ENCODE assay signal across 26 mouse cellular contexts in the genomic region with DNA sequence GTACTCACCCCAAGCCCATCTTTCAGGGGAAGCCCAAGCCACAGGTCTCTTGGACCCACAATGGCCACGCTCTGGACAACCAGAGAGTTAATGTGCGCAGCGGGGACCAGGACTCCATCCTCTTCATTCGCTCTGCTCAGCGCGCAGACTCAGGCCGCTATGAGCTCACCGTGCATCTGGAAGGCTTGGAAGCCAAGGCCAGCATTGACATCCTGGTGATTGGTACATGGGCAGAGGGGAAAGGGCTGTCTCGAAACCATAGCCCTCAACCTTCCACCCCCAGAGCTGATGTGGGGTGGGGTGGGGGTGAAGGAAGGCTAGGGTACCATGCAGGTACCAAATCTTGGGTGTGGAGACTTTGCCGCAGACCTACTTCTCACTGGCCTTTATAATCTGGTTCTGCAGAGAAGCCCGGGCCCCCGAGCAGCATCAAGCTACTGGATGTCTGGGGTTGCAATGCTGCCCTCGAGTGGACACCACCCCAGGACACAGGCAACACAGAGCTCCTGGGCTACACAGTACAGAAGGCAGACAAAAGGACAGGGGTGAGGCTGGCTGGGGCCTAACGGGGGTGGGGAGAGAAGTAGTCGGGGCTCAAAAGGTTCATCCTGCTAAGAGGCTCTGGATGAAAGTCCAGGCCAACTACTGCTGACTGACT. TPM values are rescaled to one million over a fixed set of nuclear protein-coding genes. Genes with fewer than 3 reads are reported as not detected.
A peak's percentile ranks its signal among the peaks of the same experiment; 100 is the strongest.
DNase-seq lines count a peak whose midpoint lies in the region; ATAC-seq and TF ChIP-seq lines count a peak whose summit lies in the region.
"Had no signal": no experiment of that assay in that cellular context is flagged by ENCODE, and none has a peak within 500 bp of the region (broad histone marks: within the 10 kb centered on the region; RNA-seq: fewer than 3 reads in every experiment).

No protein-coding gene starts in this region.

- H3K9ac ChIP-seq in liver, embryonic 14.5 days (replicated peaks) = no peak overlapping the region
- H3K9ac ChIP-seq in liver, embryonic 11.5 days (ENCODE audit: low read depth, low read length) = no peak overlapping the region
- no peak overlapping the region for H3K9ac ChIP-seq in intestine, postnatal 0 days (ENCODE audit: low read depth, low read length)
- H3K9ac ChIP-seq: embryonic facial prominence, embryonic 15.5 days; lung, embryonic 14.5 days; midbrain, embryonic 12.5 days had no signal

- no peaks in the 10 kb centered on the region for H3K9me3 ChIP-seq in heart, embryonic 10.5 days
- no peaks in the 10 kb centered on the region for H3K9me3 ChIP-seq in liver, embryonic 14.5 days (ENCODE audit: control insufficient read depth, low read length)
- H3K9me3 ChIP-seq in liver, embryonic 11.5 days (ENCODE audit: control insufficient read depth, low read length) = no peaks in the 10 kb centered on the region
- H3K9me3 ChIP-seq in intestine, postnatal 0 days (ENCODE audit: control insufficient read depth) = no peaks in the 10 kb centered on the region
- H3K9me3 ChIP-seq: embryonic facial prominence, embryonic 15.5 days; midbrain, embryonic 12.5 days had no signal

- peak; percentile 32 for DNase-seq in cerebellum, adult 11 months
- DNase-seq in heart, embryonic 10.5 days (ENCODE audit: low spot score) = no peak
- no peak for DNase-seq in heart, postnatal 25 days (ENCODE audit: low spot score)
- DNase-seq in liver, embryonic 14.5 days (ENCODE audit: low read depth in 3 of 3, low spot score in 3 of 3) = no peak
- DNase-seq in liver, embryonic 11.5 days (ENCODE audit: low spot score) = no peak
- DNase-seq in spleen, postnatal 36 days (ENCODE audit: low spot score in 2 of 2) = no peak
- DNase-seq: adrenal gland, postnatal 25 days; cerebellum, postnatal 14 days; kidney, postnatal 4 days; lung, embryonic 14.5 days; right cerebral cortex, postnatal 14 days; spleen, adult 18-20 months; thymus, adult 18-20 months; thymus, postnatal 4 days had no signal

- H3K27me3 ChIP-seq in heart, embryonic 10.5 days (ENCODE audit: insufficient read depth, poor library complexity, severe bottlenecking) = peaks cover 13% of the 10 kb centered on the region; the same call in 1 of the 2 replicates
- no peaks in the 10 kb centered on the region; the same call in 1 of the 2 replicates for H3K27me3 ChIP-seq in liver, embryonic 14.5 days (ENCODE audit: control insufficient read depth, insufficient read depth, low read length)
- H3K27me3 ChIP-seq in liver, embryonic 11.5 days (replicated peaks; ENCODE audit: control insufficient read depth, insufficient read depth, low read length) = peaks cover 6% of the 10 kb centered on the region; the same call in 1 of the 2 replicates
- H3K27me3 ChIP-seq in intestine, postnatal 0 days (replicated peaks; ENCODE audit: control insufficient read depth, insufficient read depth, low read length) = no peaks in the 10 kb centered on the region
- H3K27me3 ChIP-seq: embryonic facial prominence, embryonic 15.5 days; midbrain, embryonic 12.5 days had no signal

- H3K4me3 ChIP-seq in heart, embryonic 10.5 days = no peak overlapping the region
- no peak overlapping the region for H3K4me3 ChIP-seq in liver, embryonic 14.5 days (ENCODE audit: insufficient read depth in 1 of 2, low read depth in 2 of 2, low read length in 2 of 2)
- no peak overlapping the region for H3K4me3 ChIP-seq in liver, embryonic 11.5 days (ENCODE audit: low read depth, low read length)
- H3K4me3 ChIP-seq in intestine, postnatal 0 days (ENCODE audit: low read depth, low read length) = no peak overlapping the region
- H3K4me3 ChIP-seq: embryonic facial prominence, embryonic 15.5 days; midbrain, embryonic 12.5 days had no signal

- peak overlapping the region; percentile 31; the same call in 1 of the 2 replicates for H3K27ac ChIP-seq in heart, embryonic 10.5 days
- H3K27ac ChIP-seq in liver, embryonic 14.5 days = no peak overlapping the region
- no peak overlapping the region for H3K27ac ChIP-seq in liver, embryonic 11.5 days (ENCODE audit: low read depth, low read length)
- no peak overlapping the region for H3K27ac ChIP-seq in intestine, postnatal 0 days (ENCODE audit: low read depth, low read length)
- H3K27ac ChIP-seq: macrophage; midbrain, embryonic 12.5 days had no signal

- H3K4me1 ChIP-seq in heart, embryonic 10.5 days = peaks cover 66% of the 10 kb centered on the region
- peaks cover 0 to 4% of the 10 kb centered on the region in 2 experiments; a peak in 1 of 4 replicates for H3K4me1 ChIP-seq in liver, embryonic 14.5 days (replicated peaks; ENCODE audit: control insufficient read depth in 2 of 2, insufficient read depth in 2 of 2, low read length in 1 of 2)
- H3K4me1 ChIP-seq in liver, embryonic 11.5 days (replicated peaks; ENCODE audit: control insufficient read depth, insufficient read depth, low read length) = peaks cover 13% of the 10 kb centered on the region
- peaks cover 6% of the 10 kb centered on the region; the same call in 1 of the 2 replicates for H3K4me1 ChIP-seq in intestine, postnatal 0 days (replicated peaks; ENCODE audit: control insufficient read depth, insufficient read depth, low read length)

- WGBS in heart, embryonic 10.5 days = 72% methylated on average over 15 of the region's 15 CpGs
- 72% methylated on average over 15 of the region's 15 CpGs for WGBS in liver, embryonic 14.5 days (ENCODE audit: insufficient replicate concordance)
- WGBS in liver, embryonic 11.5 days = 83% methylated on average over 15 of the region's 15 CpGs
- WGBS in intestine, postnatal 0 days = 82% methylated on average over 15 of the region's 15 CpGs

- intact Hi-C loops in heart, postnatal 25 days (cut with DNase I) = loop anchor here (5.0 kb wide), 1 partner anchor 125 kb away; no protein-coding TSS in a partner anchor

- TF ChIP-seq CTCF in liver, embryonic 14.5 days (IDR thresholded peaks at IDR 0.05; ENCODE audit: low read depth) = peak; percentile 28; the same call in 1 of the 2 replicates
- peak; percentile 40 for TF ChIP-seq CTCF in intestine, postnatal 0 days (IDR thresholded peaks at IDR 0.05; ENCODE audit: low read depth)

- H3K36me3 ChIP-seq in heart, embryonic 10.5 days = 0 out of 2 replicates have a peak, but pooled peaks cover under 1% of the 10 kb centered on the region
- H3K36me3 ChIP-seq in liver, embryonic 14.5 days (replicated peaks; ENCODE audit: control insufficient read depth, insufficient read depth, low read depth) = no peaks in the 10 kb centered on the region
- H3K36me3 ChIP-seq in liver, embryonic 11.5 days (ENCODE audit: control insufficient read depth, insufficient read depth, low read length) = no peaks in the 10 kb centered on the region
- no peaks in the 10 kb centered on the region for H3K36me3 ChIP-seq in intestine, postnatal 0 days (ENCODE audit: control insufficient read depth, insufficient read depth)
- H3K36me3 ChIP-seq: embryonic facial prominence, embryonic 15.5 days; midbrain, embryonic 12.5 days had no signal

- TF ChIP-seq EP300 in liver, embryonic 14.5 days (IDR thresholded peaks at IDR 0.05; ENCODE audit: low read depth) = no peak

- H3K4me2 ChIP-seq in liver, embryonic 14.5 days (ENCODE audit: low read depth) = no peak overlapping the region
- no peak overlapping the region for H3K4me2 ChIP-seq in liver, embryonic 11.5 days
- H3K4me2 ChIP-seq in intestine, postnatal 0 days (replicated peaks; ENCODE audit: low read depth) = no peak overlapping the region
- H3K4me2 ChIP-seq: embryonic facial prominence, embryonic 15.5 days; lung, embryonic 14.5 days; midbrain, embryonic 12.5 days had no signal

- no peak for ATAC-seq in cerebellum, adult (ENCODE audit: insufficient number of reproducible peaks, low FRiP score, low TSS enrichment)
- ATAC-seq in liver, embryonic 14.5 days (ENCODE audit: insufficient read depth) = no peak
- ATAC-seq in liver, embryonic 11.5 days (replicated peaks; ENCODE audit: low FRiP score) = no peak
- ATAC-seq in intestine, postnatal 0 days = no peak
- ATAC-seq: CD4-positive, CD25-positive, alpha-beta regulatory T cell, adult 4 months had no signal

RNA-seq across cellular contexts. Expression of a gene that starts 4.2 kb away (rescaled TPM):
- 0.33 and 0.43 TPM in 2 replicates for polyA plus RNA-seq in heart, embryonic 10.5 days (2016; fragmentation: Nextera tagmentation; extraction: Ambion mirVana)
- total RNA-seq in heart, postnatal 25 days (2021) = not detected
- 0.02 and 0.03 TPM in 2 replicates for polyA plus RNA-seq in liver, embryonic 14.5 days (2012; rRNA removed)
- not detected in 2 replicates for polyA plus RNA-seq in liver, embryonic 14.5 days (2014; fragmentation: Nextera tagmentation; extraction: Ambion mirVana)
- 0.36 and 0.71 TPM in 2 replicates for polyA plus RNA-seq in liver, embryonic 11.5 days (2014; fragmentation: Nextera tagmentation; extraction: Ambion mirVana)
- 0.13 TPM in 1 of 2 replicates, not detected in the other for polyA plus RNA-seq in intestine, postnatal 0 days (2015; fragmentation: Nextera tagmentation; extraction: Ambion mirVana)
- total RNA-seq: adrenal gland, postnatal 25 days; granulocyte monocyte progenitor cell, adult 5-6 weeks; layer of hippocampus, postnatal 10 days; left cerebral cortex, postnatal 14 days; MEL; neutrophil, adult 5-6 weeks had no signal
- polyA plus RNA-seq: CD4-positive, CD25-positive, alpha-beta regulatory T cell, adult 4 months; lung, embryonic 14.5 days; macrophage; midbrain, embryonic 12.5 days; stomach, embryonic 14.5 days had no signal

RNA-seq across cellular contexts. Expression of a gene that starts 15.5 kb away (rescaled TPM):
- 0.87 and 1.1 TPM in 2 replicates for polyA plus RNA-seq in heart, embryonic 10.5 days (2016; fragmentation: Nextera tagmentation; extraction: Ambion mirVana)
- total RNA-seq in heart, postnatal 25 days (2021) = under 1 TPM; 0.34 to 0.92 TPM
- 1.3 TPM in 2 replicates for polyA plus RNA-seq in liver, embryonic 14.5 days (2012; rRNA removed)
- polyA plus RNA-seq in liver, embryonic 14.5 days (2014; fragmentation: Nextera tagmentation; extraction: Ambion mirVana) = 2.7 and 3.7 TPM in 2 replicates
- polyA plus RNA-seq in liver, embryonic 11.5 days (2014; fragmentation: Nextera tagmentation; extraction: Ambion mirVana) = 0.41 and 0.49 TPM in 2 replicates
- polyA plus RNA-seq in intestine, postnatal 0 days (2015; fragmentation: Nextera tagmentation; extraction: Ambion mirVana) = 0.50 and 0.99 TPM in 2 replicates
- total RNA-seq: MEL had no signal
- polyA plus RNA-seq: lung, embryonic 14.5 days had no signal

RNA-seq across cellular contexts. Expression of a gene that starts 37.8 kb away (rescaled TPM):
- 8.0 and 8.1 TPM in 2 replicates for polyA plus RNA-seq in heart, embryonic 10.5 days (2016; fragmentation: Nextera tagmentation; extraction: Ambion mirVana)
- 10 to 100 TPM; 15.5 to 20.5 TPM for total RNA-seq in heart, postnatal 25 days (2021)
- 0.13 and 0.19 TPM in 2 replicates for polyA plus RNA-seq in liver, embryonic 14.5 days (2012; rRNA removed)
- polyA plus RNA-seq in liver, embryonic 14.5 days (2014; fragmentation: Nextera tagmentation; extraction: Ambion mirVana) = 0.06 and 0.10 TPM in 2 replicates
- polyA plus RNA-seq in liver, embryonic 11.5 days (2014; fragmentation: Nextera tagmentation; extraction: Ambion mirVana) = 0.21 and 0.29 TPM in 2 replicates
- 2.2 and 2.4 TPM in 2 replicates for polyA plus RNA-seq in intestine, postnatal 0 days (2015; fragmentation: Nextera tagmentation; extraction: Ambion mirVana)
- total RNA-seq: granulocyte monocyte progenitor cell, adult 5-6 weeks; MEL; neutrophil, adult 5-6 weeks had no signal
- polyA plus RNA-seq: macrophage had no signal
